Mouse (Mus musculus): ENCODE measurements around the gene Hoxb6. TPM values are rescaled to one million over a fixed set of nuclear protein-coding genes. Genes with fewer than 3 reads are reported as not detected.

Gene Hoxb6
- not detected in 2 replicates for total RNA-seq (2015)
- not detected in 2 replicates for total RNA-seq (2017)

DNA sequence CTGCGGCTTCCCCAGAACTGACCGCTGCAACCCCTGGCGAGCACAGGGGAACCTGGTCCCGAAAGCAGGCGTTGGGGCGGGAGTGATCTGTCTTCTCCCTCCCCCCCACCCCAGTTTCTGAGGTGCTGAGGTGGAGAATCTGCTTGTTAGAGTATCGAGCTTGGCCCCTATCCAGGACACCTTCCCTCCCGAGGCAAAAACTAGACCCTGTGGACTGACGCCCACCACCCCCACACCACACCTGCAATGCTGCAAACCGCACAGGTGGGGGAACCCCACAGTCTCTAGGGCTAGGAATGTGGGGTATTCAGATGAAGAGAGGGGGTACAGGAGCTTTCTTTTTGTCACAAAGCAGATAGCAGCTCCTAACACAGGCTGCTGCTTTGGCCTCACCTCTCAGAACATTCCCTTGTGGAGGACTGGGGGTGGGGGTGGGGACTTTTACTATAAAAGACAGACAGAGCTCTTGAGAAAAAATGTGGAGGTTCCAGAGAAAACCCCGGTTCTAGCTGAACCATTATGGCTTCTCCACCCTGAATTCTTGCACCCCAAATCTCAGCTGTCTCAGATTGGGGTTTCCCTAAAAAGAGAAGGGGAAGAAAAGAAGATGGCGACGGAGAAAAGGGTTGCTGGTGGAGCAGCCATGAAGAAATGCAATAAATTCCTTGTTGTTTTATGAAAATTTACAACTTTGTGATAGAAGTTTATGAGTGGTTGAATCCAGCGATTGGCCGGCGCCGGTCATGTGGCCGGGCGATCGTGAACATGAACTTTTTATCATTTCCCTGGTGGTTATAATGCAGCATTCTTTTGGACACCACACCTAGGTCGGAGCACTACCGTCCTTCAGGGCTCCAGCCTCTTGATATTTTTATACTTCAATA is at the start of gene Hoxb6:
TSS of gene Hoxb6 (plus strand) at position 796 of the 884 bp plus-strand sequence.
- ATAC-seq (ENCODE audit: poor library complexity, severe bottlenecking), result no peak

DNA sequence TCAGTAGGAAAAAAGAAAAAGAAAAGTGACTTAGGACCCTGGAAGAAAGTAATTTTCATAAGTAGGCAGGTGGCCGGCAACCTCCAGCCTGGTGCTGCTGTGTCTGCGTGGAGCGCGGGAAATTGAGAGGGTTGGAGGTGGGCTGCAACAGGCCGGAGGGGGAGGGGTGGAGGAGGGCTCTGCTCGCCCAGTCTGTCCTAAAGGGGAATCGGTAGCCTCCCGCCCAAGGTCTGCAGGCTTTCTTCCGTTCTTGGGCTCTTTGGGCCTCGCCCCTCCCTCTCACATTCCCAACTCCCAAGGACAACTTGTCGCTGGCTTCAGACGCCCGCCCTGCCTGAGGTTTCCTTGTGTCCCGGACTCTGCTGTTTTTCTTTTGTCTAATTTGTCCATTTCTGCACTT is 41.4 kb upstream of the Hoxb6 start:
- no peak for ATAC-seq (ENCODE audit: poor library complexity, severe bottlenecking)

DNA sequence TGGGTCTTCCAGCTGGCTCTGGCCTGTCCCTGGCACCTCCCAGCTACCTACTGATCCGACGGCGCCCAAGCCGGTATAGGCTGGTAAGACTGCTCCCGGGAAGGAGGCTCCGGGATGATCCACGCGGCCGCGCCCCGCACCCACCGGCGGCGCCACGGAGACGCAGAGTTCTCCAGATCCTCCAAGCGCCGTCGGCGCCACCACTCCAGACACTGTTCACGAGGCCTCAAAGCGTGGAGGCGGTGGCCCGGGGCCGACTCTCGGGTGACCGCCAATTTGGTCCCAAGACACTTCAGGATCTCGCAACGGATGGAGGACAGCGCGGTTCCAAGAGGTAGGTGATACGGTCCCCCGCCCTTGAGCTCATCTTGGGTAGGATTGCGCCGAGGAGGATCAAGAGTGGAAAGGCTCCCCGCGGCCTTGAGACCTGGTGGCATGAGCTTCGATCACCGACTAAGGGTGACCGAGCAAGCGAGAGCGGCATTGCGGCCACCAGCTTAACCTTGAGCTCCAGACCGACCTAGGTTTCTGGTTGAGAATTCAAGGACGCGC is 40.7 kb upstream of the Hoxb6 start:
- no peak for ATAC-seq (ENCODE audit: poor library complexity, severe bottlenecking)

DNA sequence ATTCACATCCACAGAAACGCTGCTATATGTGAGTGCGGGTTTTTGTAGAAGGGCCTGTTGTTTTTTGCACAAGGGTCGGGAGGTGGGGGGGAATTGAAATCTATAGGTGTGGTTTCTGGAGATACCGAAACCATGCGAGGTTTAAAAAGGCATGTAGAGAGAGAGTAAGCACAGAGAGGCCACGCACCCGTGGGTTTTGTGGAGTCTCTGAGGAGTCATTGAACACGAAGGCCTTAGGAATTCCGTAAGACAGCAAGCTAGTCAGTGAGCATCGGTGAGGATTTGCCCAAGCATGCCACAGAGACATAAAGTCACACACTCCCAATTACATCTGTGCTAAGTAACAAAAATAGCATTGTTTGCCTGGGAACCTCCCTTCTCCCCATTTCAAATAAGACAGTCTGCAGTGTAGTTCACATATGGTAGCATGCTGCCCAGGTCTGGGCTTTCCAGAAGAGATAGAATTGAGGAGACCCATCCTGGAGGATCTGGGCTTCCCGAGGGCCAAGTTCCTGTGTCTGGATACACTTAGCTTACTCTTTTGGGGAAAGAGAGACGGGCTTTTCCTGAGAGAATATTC is 39.6 kb upstream of the Hoxb6 start:
- ATAC-seq (ENCODE audit: poor library complexity, severe bottlenecking), result no peak

DNA sequence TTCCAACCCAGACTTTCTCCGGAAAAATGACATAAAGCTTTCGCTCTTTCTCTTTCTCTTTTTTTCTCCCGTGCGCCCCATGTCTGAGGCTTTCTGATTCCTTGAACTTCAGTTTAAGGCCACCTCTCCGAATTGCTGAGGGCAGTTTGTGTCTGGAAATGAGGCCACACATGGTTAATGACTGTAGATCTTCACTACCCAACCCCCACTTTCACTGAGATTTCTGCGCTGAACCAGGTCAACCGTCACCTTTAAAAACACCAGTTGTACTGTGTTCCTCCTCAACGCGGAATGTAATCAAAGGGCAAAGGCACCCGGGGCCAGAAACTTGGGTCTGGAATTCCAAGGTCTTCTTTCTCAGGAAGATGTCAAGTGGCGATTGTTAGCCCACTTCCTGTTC is 38.1 kb upstream of the Hoxb6 start:
- ATAC-seq (ENCODE audit: poor library complexity, severe bottlenecking), result no peak

DNA sequence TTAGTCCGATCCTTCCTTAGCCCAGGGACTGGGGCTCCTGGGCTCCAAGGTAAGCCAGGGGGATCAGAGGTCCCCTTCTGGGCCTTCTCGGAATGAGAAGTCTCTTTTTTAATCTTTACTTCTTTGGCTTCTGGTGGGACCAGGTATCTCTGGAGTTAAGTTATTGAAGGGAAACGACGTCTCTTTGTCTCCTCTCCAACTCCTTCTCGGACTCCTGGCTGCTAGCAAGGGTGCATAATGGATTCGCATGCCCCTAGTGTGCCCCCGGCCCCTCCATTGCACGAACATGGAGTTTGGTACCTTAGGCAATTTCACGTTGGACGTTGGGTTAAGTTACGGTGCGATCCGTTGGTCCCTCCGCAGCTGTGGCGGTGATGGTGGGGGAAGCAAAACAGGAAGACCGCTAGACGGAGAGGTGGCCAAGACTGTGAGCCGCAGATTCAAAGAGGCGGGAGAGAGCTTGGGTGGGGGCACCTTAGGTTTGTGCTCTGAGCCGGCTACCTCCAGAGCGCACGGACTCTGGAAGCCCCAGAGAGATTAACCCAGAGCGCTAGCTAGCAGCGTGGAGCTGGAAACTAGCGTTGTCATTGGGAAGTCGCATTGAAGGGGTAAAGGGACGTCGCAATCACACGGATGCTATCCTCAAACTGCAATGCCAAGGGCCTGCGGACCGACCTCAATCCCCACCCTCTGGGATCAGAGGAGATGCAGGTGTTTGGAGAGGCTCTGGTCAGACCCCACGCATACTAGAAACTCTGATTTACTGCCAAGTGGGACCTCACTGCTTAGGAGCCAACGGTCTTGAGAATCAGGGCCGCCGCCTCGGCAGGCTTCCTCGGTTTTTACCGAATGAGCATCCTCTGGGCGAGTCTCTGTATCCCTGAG is 36.9 kb upstream of the Hoxb6 start:
- ATAC-seq (ENCODE audit: poor library complexity, severe bottlenecking), result no peak

DNA sequence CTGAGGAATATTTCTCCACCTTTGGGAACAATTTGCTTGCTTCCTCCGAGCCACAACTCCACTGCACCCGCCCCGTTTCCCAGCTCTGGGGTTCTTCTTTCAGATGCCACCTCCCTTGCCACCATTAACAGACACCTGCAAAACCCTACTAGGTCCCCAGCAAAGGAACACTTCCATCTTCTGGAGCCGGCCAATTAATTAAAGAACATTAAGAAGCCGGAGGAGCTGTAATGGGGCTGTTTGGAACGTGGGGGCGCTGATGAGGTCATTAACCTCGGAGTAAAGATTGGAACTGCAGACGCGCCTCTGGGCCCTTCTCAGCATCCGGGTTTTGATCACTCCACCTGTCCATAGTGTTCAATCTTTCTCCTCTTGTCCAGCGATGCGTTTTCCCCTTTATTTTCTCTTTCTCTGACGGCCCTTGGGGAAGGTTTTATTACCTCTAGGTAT is 36.3 kb upstream of the Hoxb6 start:
- no peak for ATAC-seq (ENCODE audit: poor library complexity, severe bottlenecking)

GRCm38 (mm10) chr11:96257141-96257540 is 35.1 kb upstream of the Hoxb6 start:
- ATAC-seq (ENCODE audit: poor library complexity, severe bottlenecking), result no peak

- ATAC-seq (ENCODE audit: poor library complexity, severe bottlenecking), result no peak
These were observed 33.2 kb upstream of the Hoxb6 start for GRCm38 (mm10) chr11:96259038-96259437.

DNA sequence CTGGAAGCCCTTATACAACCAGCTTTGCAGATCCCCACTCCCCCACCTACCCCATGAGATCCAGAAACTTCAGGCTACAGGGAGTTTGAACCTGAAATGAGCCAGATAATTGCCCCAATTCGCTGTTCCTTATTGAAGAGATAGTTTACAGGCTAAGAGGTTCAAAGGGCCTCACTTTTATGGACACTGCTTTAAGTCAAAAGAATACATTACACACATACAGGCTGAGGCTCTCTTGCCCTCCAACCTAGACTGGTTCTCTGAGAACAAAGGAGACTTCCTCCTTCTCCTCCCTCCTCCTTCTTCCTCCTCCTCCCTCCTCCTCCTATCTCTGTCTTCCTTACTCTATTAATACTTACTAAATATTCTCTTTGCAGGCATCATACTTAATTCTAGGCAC is 32.8 kb upstream of the Hoxb6 start:
- ATAC-seq (ENCODE audit: poor library complexity, severe bottlenecking), result no peak

GRCm38 (mm10) chr11:96260310-96260970 is 31.8 kb upstream of the Hoxb6 start:
- no peak for ATAC-seq (ENCODE audit: poor library complexity, severe bottlenecking)

GRCm38 (mm10) chr11:96261323-96261890 is 30.9 kb upstream of the Hoxb6 start:
- peak; percentile 54 for ATAC-seq (ENCODE audit: poor library complexity, severe bottlenecking)

DNA sequence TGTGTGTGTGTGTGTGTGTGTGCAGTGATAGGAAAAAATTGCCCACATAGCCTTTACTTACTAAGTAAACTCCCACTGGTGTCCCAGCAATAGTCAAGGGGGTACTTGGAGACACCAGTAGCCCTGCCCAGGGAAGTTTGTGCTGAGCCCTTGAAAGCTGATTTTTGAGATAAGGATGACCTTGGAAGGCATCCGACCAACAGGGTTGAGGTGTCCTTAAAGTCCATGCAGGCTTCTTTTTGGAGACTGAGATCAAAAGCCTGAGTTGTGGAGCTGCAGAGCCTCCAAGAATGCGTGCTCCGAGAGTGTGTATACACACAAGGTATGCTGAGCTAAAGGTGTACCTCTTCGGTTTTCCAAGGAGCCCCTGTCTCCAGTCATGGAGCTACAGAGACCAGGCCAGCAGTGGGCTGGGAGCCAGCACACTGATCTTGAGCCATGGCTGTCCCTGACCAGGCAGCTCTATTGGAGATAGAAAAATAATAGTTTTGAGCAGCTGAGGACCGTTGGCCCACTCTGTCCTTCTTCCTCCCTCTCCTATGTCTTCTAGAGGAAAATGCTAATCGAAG is 29.9 kb upstream of the Hoxb6 start:
- no peak for ATAC-seq (ENCODE audit: poor library complexity, severe bottlenecking)

DNA sequence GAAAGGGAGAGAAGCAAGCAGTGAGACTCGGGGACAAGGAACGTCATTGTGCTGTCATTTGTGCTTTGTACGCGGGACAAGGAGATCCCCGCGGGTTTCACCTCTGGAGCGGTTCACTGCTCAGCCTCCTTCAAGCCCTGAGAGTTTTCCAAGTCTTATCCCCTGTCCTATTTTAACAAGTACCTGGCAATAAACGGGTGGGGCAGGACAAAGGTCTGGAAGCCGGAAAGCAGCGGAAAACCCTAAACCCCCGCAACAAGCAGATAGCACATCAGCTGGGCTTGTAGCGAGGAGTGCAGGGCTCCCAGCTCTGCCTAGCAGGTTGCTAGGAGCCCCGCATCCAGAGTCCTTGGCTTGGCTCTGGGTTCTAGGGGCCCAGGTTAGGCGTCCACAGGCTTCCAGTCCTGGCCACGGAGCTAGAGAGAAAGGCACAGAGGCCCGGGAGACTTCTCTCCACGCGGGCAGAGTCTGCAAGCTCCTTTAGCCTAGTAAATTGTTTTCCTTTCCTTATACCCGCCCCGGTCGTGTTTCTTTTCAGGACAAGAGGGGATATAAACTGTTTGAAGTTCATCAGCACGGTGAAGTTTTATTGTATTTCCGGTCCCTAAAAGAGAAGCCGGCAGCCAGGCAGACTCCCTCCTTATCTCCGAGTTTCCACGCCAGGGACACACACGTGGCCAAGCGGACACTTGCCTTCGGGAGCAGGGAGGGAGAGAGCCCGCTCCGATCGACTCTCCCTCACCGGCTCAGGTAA is 28.5 kb upstream of the Hoxb6 start:
- no peak for ATAC-seq (ENCODE audit: poor library complexity, severe bottlenecking)

GRCm38 (mm10) chr11:96264390-96265020 is 27.8 kb upstream of the Hoxb6 start:
- no peak for ATAC-seq (ENCODE audit: poor library complexity, severe bottlenecking)

DNA sequence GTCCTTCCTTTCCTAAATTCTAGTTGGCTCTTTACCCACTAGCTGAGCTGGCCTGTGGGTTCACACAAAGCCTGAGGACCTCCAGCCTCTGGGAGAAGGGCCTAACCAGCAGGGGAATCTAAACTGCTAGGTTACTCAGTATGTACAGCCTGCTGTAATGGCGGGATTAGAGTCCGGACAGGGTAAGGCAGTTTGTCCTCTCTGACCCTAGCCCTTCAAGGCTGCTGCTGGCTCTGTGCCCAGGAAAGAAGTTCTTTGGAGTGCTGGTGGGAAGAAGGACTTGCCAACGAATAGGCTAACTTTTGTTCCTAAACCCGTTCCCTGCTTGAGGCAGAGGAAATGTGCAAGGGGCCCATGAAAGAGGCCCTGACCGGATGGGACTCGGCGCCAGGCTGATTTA is 26.3 kb upstream of the Hoxb6 start:
- no peak for ATAC-seq (ENCODE audit: poor library complexity, severe bottlenecking)

GRCm38 (mm10) chr11:96267021-96267920 is 25.0 kb upstream of the Hoxb6 start:
- ATAC-seq (ENCODE audit: poor library complexity, severe bottlenecking), result no peak
